Mouse (Mus musculus): ENCODE data around the gene Tmcc3. TPM values are rescaled to one million over a fixed set of nuclear protein-coding genes. Genes with fewer than 3 reads are reported as not detected.

Tmcc3 gene
- polyA plus RNA-seq, 1 experiment from 2014 or later = 16.9 TPM

GRCm38 (mm10) chr10:94298471-94298870 lies 13.3 kb upstream of the Tmcc3 start, which contains the start of gene Gm4792:
Gm4792 (minus strand) TSS chr10:94298703.
- 78% methylated on average over 3 of the region's 3 CpGs for WGBS
- H3K9me3 ChIP-seq = no peaks in the 10 kb centered on the region
- no peak within 1 kb of the TSS for H3K9ac ChIP-seq
- no peaks in the 10 kb centered on the region for H3K27me3 ChIP-seq
- H3K4me2 ChIP-seq = no peak within 1 kb of the TSS
- H3K27ac ChIP-seq (replicated peaks) = no peak within 1 kb of the TSS
- no peak for ATAC-seq (ENCODE audit: low FRiP score, low read depth)
- no peak within 1 kb of the TSS for H3K4me3 ChIP-seq
- H3K4me1 ChIP-seq (replicated peaks) = peaks cover 14% of the 10 kb centered on the region
- H3K36me3 ChIP-seq = no peaks in the 10 kb centered on the region

- Histone ChIP-seq H3K4me1 (replicated peaks) (peaks cover 14% of the 10 kb centered on the region), H3K36me3 (no peaks in the 10 kb centered on the region), H3K27me3 (no peaks in the 10 kb centered on the region), H3K4me3 (no peak overlapping the region), H3K9me3 (no peaks in the 10 kb centered on the region), H3K27ac (replicated peaks) (no peak overlapping the region), H3K4me2 (no peak overlapping the region), H3K9ac (no peak overlapping the region)
- WGBS = 98% methylated on average over 2 of the region's 2 CpGs
- ATAC-seq (ENCODE audit: low FRiP score, low read depth) = no peak
These were observed 12.4 kb upstream of the Tmcc3 start for GRCm38 (mm10) chr10:94299301-94299700.

GRCm38 (mm10) chr10:94304064-94304657 lies 7.6 kb upstream of the Tmcc3 start:
- H3K4me1 ChIP-seq (replicated peaks) = no peaks in the 10 kb centered on the region
- no peaks in the 10 kb centered on the region for H3K9me3 ChIP-seq
- H3K27me3 ChIP-seq = no peaks in the 10 kb centered on the region
- no peak overlapping the region for H3K27ac ChIP-seq (replicated peaks)
- no peak overlapping the region for H3K4me3 ChIP-seq
- no peaks in the 10 kb centered on the region for H3K36me3 ChIP-seq
- H3K9ac ChIP-seq = no peak overlapping the region
- H3K4me2 ChIP-seq = no peak overlapping the region
- WGBS = 63% methylated on average over 9 of the region's 9 CpGs
- ATAC-seq (ENCODE audit: low FRiP score, low read depth) = no peak

GRCm38 (mm10) chr10:94305526-94305925 lies 6.2 kb upstream of the Tmcc3 start:
- no peak overlapping the region for H3K4me3 ChIP-seq
- H3K4me2 ChIP-seq = no peak overlapping the region
- H3K9me3 ChIP-seq = no peaks in the 10 kb centered on the region
- no peaks in the 10 kb centered on the region for H3K27me3 ChIP-seq
- H3K4me1 ChIP-seq (replicated peaks) = no peaks in the 10 kb centered on the region
- no peak overlapping the region for H3K9ac ChIP-seq
- H3K36me3 ChIP-seq = no peaks in the 10 kb centered on the region
- ATAC-seq (ENCODE audit: low FRiP score, low read depth) = no peak
- H3K27ac ChIP-seq (replicated peaks) = no peak overlapping the region
- WGBS = 73% methylated on average over 5 of the region's 5 CpGs

- ATAC-seq (ENCODE audit: low FRiP score, low read depth) = no peak
- peaks cover 15% of the 10 kb centered on the region for H3K4me1 ChIP-seq (replicated peaks)
- H3K9me3 ChIP-seq = no peaks in the 10 kb centered on the region
- no peak overlapping the region for H3K27ac ChIP-seq (replicated peaks)
- no peak overlapping the region for H3K9ac ChIP-seq
- H3K4me2 ChIP-seq = no peak overlapping the region
- no peaks in the 10 kb centered on the region for H3K27me3 ChIP-seq
- 69% methylated on average over 6 of the region's 9 CpGs for WGBS
- H3K4me3 ChIP-seq = no peak overlapping the region
- H3K36me3 ChIP-seq = no peaks in the 10 kb centered on the region
These were observed 1.1 kb upstream of the Tmcc3 start for GRCm38 (mm10) chr10:94310499-94311267.

- Histone ChIP-seq H3K4me1 (replicated peaks) (peaks cover 15% of the 10 kb centered on the region), H3K36me3 (no peaks in the 10 kb centered on the region), H3K9ac (peak overlapping the region; percentile 50), H3K27me3 (no peaks in the 10 kb centered on the region), H3K4me2 (peak overlapping the region; percentile 96), H3K27ac (replicated peaks) (0 out of 2 replicates have a peak overlapping the region, but pooled peaks have one; percentile 18), H3K4me3 (peak overlapping the region; percentile 51), H3K9me3 (no peaks in the 10 kb centered on the region)
- ATAC-seq (ENCODE audit: low FRiP score, low read depth) = peak; percentile 86
- WGBS = under 1% methylated on average over 45 of the region's 45 CpGs
These were observed 412 bp downstream of the Tmcc3 start for GRCm38 (mm10) chr10:94312007-94312715.

GRCm38 (mm10) chr10:94313146-94313545 lies 1.4 kb downstream of the Tmcc3 start:
- whole genome bisulfite sequencing = 87% methylated on average over 4 of the region's 4 CpGs
- no peaks in the 10 kb centered on the region for H3K27me3 ChIP-seq
- no peak overlapping the region for H3K4me3 ChIP-seq
- no peak for ATAC-seq (ENCODE audit: low FRiP score, low read depth)
- H3K36me3 ChIP-seq = no peaks in the 10 kb centered on the region
- H3K4me2 ChIP-seq = peak overlapping the region; percentile 96
- H3K4me1 ChIP-seq (replicated peaks) = peaks cover 15% of the 10 kb centered on the region
- H3K9ac ChIP-seq = no peak overlapping the region
- H3K27ac ChIP-seq (replicated peaks) = no peak overlapping the region
- no peaks in the 10 kb centered on the region for H3K9me3 ChIP-seq

- Histone ChIP-seq H3K9ac (no peak overlapping the region), H3K4me2 (no peak overlapping the region), H3K27me3 (no peaks in the 10 kb centered on the region), H3K9me3 (no peaks in the 10 kb centered on the region), H3K36me3 (no peaks in the 10 kb centered on the region), H3K4me1 (replicated peaks) (peaks cover 5% of the 10 kb centered on the region; the same call in 1 of the 2 replicates), H3K4me3 (no peak overlapping the region), H3K27ac (replicated peaks) (0 out of 2 replicates have a peak overlapping the region, but pooled peaks have one; percentile 7)
- no peak for ATAC-seq (ENCODE audit: low FRiP score, low read depth)
- 21% methylated on average over 4 of the region's 4 CpGs for WGBS
These were observed 6.8 kb downstream of the Tmcc3 start for GRCm38 (mm10) chr10:94318574-94318973.

- no peak overlapping the region for H3K4me3 ChIP-seq
- H3K9ac ChIP-seq = no peak overlapping the region
- peak; percentile 82; the same call in 1 of the 2 replicates for ATAC-seq (ENCODE audit: low FRiP score, low read depth)
- H3K27me3 ChIP-seq = no peaks in the 10 kb centered on the region
- 29% methylated on average over 5 of the region's 5 CpGs for WGBS
- no peak overlapping the region for H3K27ac ChIP-seq (replicated peaks)
- no peak overlapping the region for H3K4me2 ChIP-seq
- no peaks in the 10 kb centered on the region for H3K9me3 ChIP-seq
- H3K36me3 ChIP-seq = no peaks in the 10 kb centered on the region
- H3K4me1 ChIP-seq (replicated peaks) = peaks cover 6% of the 10 kb centered on the region; the same call in 1 of the 2 replicates
These were observed 18.2 kb downstream of the Tmcc3 start for GRCm38 (mm10) chr10:94329962-94330361.

- ATAC-seq (ENCODE audit: low FRiP score, low read depth) = no peak
- WGBS = 77% methylated on average over 16 of the region's 16 CpGs
- H3K9me3 ChIP-seq = no peaks in the 10 kb centered on the region
- no peak overlapping the region for H3K27ac ChIP-seq (replicated peaks)
- no peak overlapping the region for H3K4me2 ChIP-seq
- peaks cover 6% of the 10 kb centered on the region; the same call in 1 of the 2 replicates for H3K4me1 ChIP-seq (replicated peaks)
- no peak overlapping the region for H3K4me3 ChIP-seq
- no peaks in the 10 kb centered on the region for H3K27me3 ChIP-seq
- no peak overlapping the region for H3K9ac ChIP-seq
- H3K36me3 ChIP-seq = no peaks in the 10 kb centered on the region
These were observed 20.8 kb downstream of the Tmcc3 start for GRCm38 (mm10) chr10:94332358-94333137.

- WGBS = 93% methylated on average over 8 of the region's 8 CpGs
- no peak overlapping the region for H3K4me2 ChIP-seq
- ATAC-seq (ENCODE audit: low FRiP score, low read depth) = no peak
These were observed 21.6 kb downstream of the Tmcc3 start for GRCm38 (mm10) chr10:94333328-94333727.

More at GRCm38 (mm10) chr10:94333328-94333727, 21.6 kb downstream of the Tmcc3 start:
- Histone ChIP-seq H3K27me3 (no peaks in the 10 kb centered on the region), H3K36me3 (no peaks in the 10 kb centered on the region), H3K4me3 (no peak overlapping the region), H3K27ac (replicated peaks) (no peak overlapping the region), H3K4me1 (replicated peaks) (peaks cover 6% of the 10 kb centered on the region; the same call in 1 of the 2 replicates), H3K9me3 (no peaks in the 10 kb centered on the region), H3K9ac (no peak overlapping the region)
